ENCODE assay signal across 9 mouse cellular contexts in genomic region chr2:65021691-65022362, GRCm38 (mm10). TPM values are rescaled to one million over a fixed set of nuclear protein-coding genes. Genes with fewer than 3 reads are reported as not detected.
A peak's percentile ranks its signal among the peaks of the same experiment; 100 is the strongest.
DNase-seq lines count a peak whose midpoint lies in the region; ATAC-seq and TF ChIP-seq lines count a peak whose summit lies in the region.
"Had no signal": no experiment of that assay in that cellular context is flagged by ENCODE, and none has a peak within 500 bp of the region (broad histone marks: within the 10 kb centered on the region; RNA-seq: fewer than 3 reads in every experiment).

No protein-coding gene starts in this region.

- H3K27ac ChIP-seq in heart, embryonic 10.5 days = peak overlapping the region; percentile 94
- no peak overlapping the region for H3K27ac ChIP-seq in CH12.LX (ENCODE audit: insufficient read depth, low read depth)
- peak overlapping the region; percentile 34; the same call in 1 of the 2 replicates for H3K27ac ChIP-seq in embryonic fibroblast, embryonic 13.5 days (ENCODE audit: insufficient read depth, low read length)
- H3K27ac ChIP-seq in neural tube, embryonic 14.5 days (ENCODE audit: low read depth, low read length) = no peak overlapping the region

- no peak overlapping the region for H3K9ac ChIP-seq in CH12.LX (ENCODE audit: insufficient read depth, low read depth)
- peak overlapping the region; percentile 86 for H3K9ac ChIP-seq in neural tube, embryonic 14.5 days (replicated peaks; ENCODE audit: low read depth, low read length)

- no peak for DNase-seq in heart, embryonic 10.5 days (ENCODE audit: low spot score)
- no peak for DNase-seq in heart, adult 11 months
- no peak for DNase-seq in CH12.LX (ENCODE audit: extremely low read depth)
- DNase-seq in left cerebral cortex, postnatal 10 days (ENCODE audit: extremely low spot score in 1 of 2, low spot score in 2 of 2) = peak; percentile 6 to 21
- no peak for DNase-seq in spleen, adult 18-20 months

- intact Hi-C loops in left cerebral cortex, postnatal 10 days (cut with DNase I) = loop anchor here (2.0 kb wide), 1 partner anchor 99 kb away; no protein-coding TSS in a partner anchor

- H3K79me2 ChIP-seq in CH12.LX (replicated peaks; ENCODE audit: control insufficient read depth, extremely low read depth, insufficient read depth, poor library complexity, severe bottlenecking) = no peaks in the 10 kb centered on the region

- TF ChIP-seq EP300 in CH12.LX (IDR thresholded peaks at IDR 0.05; ENCODE audit: low read length) = no peak

- TF ChIP-seq POLR2A in CH12.LX (IDR thresholded peaks at IDR 0.05; ENCODE audit: low read depth, low read length) = no peak
- TF ChIP-seq POLR2A in embryonic fibroblast, embryonic 13.5 days (IDR thresholded peaks at IDR 0.05; ENCODE audit: low read depth, low read length) = no peak

- H3K9me3 ChIP-seq in heart, embryonic 10.5 days = no peaks in the 10 kb centered on the region
- H3K9me3 ChIP-seq in CH12.LX (replicated peaks; ENCODE audit: low read length) = no peaks in the 10 kb centered on the region
- no peaks in the 10 kb centered on the region for H3K9me3 ChIP-seq in neural tube, embryonic 14.5 days (ENCODE audit: control insufficient read depth, low read length)

- peak; percentile 35 for ATAC-seq in neural tube, embryonic 14.5 days (ENCODE audit: low read depth)
- ATAC-seq in inflammation-experienced regulatory T-cells, adult 6 months = no peak

- H3K4me1 ChIP-seq in heart, embryonic 10.5 days = peaks cover 18% of the 10 kb centered on the region
- peaks cover 0 to 5% of the 10 kb centered on the region in 2 experiments; a peak in 1 of 4 replicates for H3K4me1 ChIP-seq in CH12.LX (ENCODE audit: control insufficient read depth in 1 of 2, insufficient read depth in 2 of 2)
- H3K4me1 ChIP-seq in embryonic fibroblast, embryonic 13.5 days (ENCODE audit: control insufficient read depth, insufficient read depth, low read length) = no peaks in the 10 kb centered on the region; the same call in 1 of the 2 replicates
- H3K4me1 ChIP-seq in neural tube, embryonic 14.5 days (ENCODE audit: control insufficient read depth, insufficient read depth, low read length) = peaks cover 3% of the 10 kb centered on the region; the same call in 1 of the 2 replicates

- WGBS in heart, embryonic 10.5 days = 9% methylated on average over 15 of the region's 15 CpGs
- WGBS in neural tube, embryonic 14.5 days = 12% methylated on average over 15 of the region's 15 CpGs

- no peak for TF ChIP-seq CTCF in CH12.LX (conservative IDR thresholded peaks at IDR 0.05 in 1 of 2, IDR thresholded peaks at IDR 0.05 in 1 of 2; ENCODE audit: low read depth in 2 of 2, low read length in 2 of 2)
- no peak for TF ChIP-seq CTCF in embryonic fibroblast, embryonic 13.5 days (IDR thresholded peaks at IDR 0.05; ENCODE audit: borderline replicate concordance, insufficient read depth, low read length)

- TF ChIP-seq RAD21 in CH12.LX (IDR thresholded peaks at IDR 0.05; ENCODE audit: low read depth, low read length) = no peak

- dilution Hi-C loops in CH12.LX (cut with MboI; ENCODE audit: extremely low pct_ligation_motif_present, extremely low pct_unique_long_range_greater_than_20kb, low sequenced_read_pairs) = no loop called here

- peak overlapping the region; percentile 53 for H3K4me2 ChIP-seq in CH12.LX (ENCODE audit: insufficient read depth, low read depth, poor library complexity, severe bottlenecking)
- peak overlapping the region; percentile 98 for H3K4me2 ChIP-seq in neural tube, embryonic 14.5 days (ENCODE audit: low read depth, low read length)

- in situ Hi-C loops in CH12.LX (cut with MboI; ENCODE audit: low pct_ligation_motif_present, low pct_unique_long_range_greater_than_20kb, low sequenced_read_pairs) = loop anchor here (25.0 kb wide), 1 partner anchor 315 kb away; no protein-coding TSS in a partner anchor

- H3K27me3 ChIP-seq in heart, embryonic 10.5 days (ENCODE audit: insufficient read depth, poor library complexity, severe bottlenecking) = no peaks in the 10 kb centered on the region
- H3K27me3 ChIP-seq in CH12.LX (replicated peaks) = no peaks in the 10 kb centered on the region
- H3K27me3 ChIP-seq in neural tube, embryonic 14.5 days (ENCODE audit: control insufficient read depth, insufficient read depth, low read length) = no peaks in the 10 kb centered on the region

- H3K36me3 ChIP-seq in heart, embryonic 10.5 days = 0 out of 2 replicates have a peak, but pooled peaks cover 4% of the 10 kb centered on the region
- no peaks in the 10 kb centered on the region for H3K36me3 ChIP-seq in CH12.LX (replicated peaks in 1 of 2; ENCODE audit: control insufficient read depth in 1 of 2, insufficient read depth in 1 of 2, low read length in 1 of 2)
- H3K36me3 ChIP-seq in neural tube, embryonic 14.5 days (ENCODE audit: control insufficient read depth, insufficient read depth, low read length) = no peaks in the 10 kb centered on the region

- peak overlapping the region; percentile 86 for H3K4me3 ChIP-seq in heart, embryonic 10.5 days
- H3K4me3 ChIP-seq in CH12.LX (replicated peaks in 1 of 3; ENCODE audit: low read depth in 2 of 3, low read length in 2 of 3, poor library complexity in 1 of 3) = peak overlapping the region in 1 of 3 experiments; percentile 81
- H3K4me3 ChIP-seq in embryonic fibroblast, embryonic 13.5 days (ENCODE audit: insufficient read depth, low read length) = peak overlapping the region; percentile 65
- peak overlapping the region; percentile 75 for H3K4me3 ChIP-seq in neural tube, embryonic 14.5 days (ENCODE audit: low read depth, low read length)

TF ChIP-seq in CH12.LX, 34 proteins besides CTCF, POLR2A, EP300 and RAD21:
- TF ChIP-seq MEF2A (IDR thresholded peaks at IDR 0.05; ENCODE audit: borderline replicate concordance, low read depth, low read length) = no peak
- TF ChIP-seq E2F4 (IDR thresholded peaks at IDR 0.05; ENCODE audit: insufficient replicate concordance, low read depth, low read length) = no peak
- TF ChIP-seq ETS1 (conservative IDR thresholded peaks at IDR 0.05; ENCODE audit: low read depth, low read length) = no peak
- TF ChIP-seq CHD1 (IDR thresholded peaks at IDR 0.05; ENCODE audit: low read depth, low read length) = no peak
- no peak for TF ChIP-seq HCFC1 (IDR thresholded peaks at IDR 0.05; ENCODE audit: low read depth, low read length)
- no peak for TF ChIP-seq MYC (IDR thresholded peaks at IDR 0.05; ENCODE audit: low read depth, low read length)
- no peak for TF ChIP-seq JUN (IDR thresholded peaks at IDR 0.05; ENCODE audit: insufficient read depth, low read depth, low read length)
- no peak for TF ChIP-seq BHLHE40 (IDR thresholded peaks at IDR 0.05; ENCODE audit: low read depth, low read length)
- no peak for TF ChIP-seq RCOR1 (conservative IDR thresholded peaks at IDR 0.05; ENCODE audit: low read depth, low read length)
- TF ChIP-seq POLR2AphosphoS2 (IDR thresholded peaks at IDR 0.05; ENCODE audit: low read depth, low read length) = no peak
- TF ChIP-seq TCF12 (IDR thresholded peaks at IDR 0.05; ENCODE audit: low read depth, low read length) = no peak
- no peak for TF ChIP-seq JUND (conservative IDR thresholded peaks at IDR 0.05; ENCODE audit: low read depth, low read length)
- no peak for TF ChIP-seq NRF1 (IDR thresholded peaks at IDR 0.05; ENCODE audit: low read depth, low read length)
TF ChIP-seq in CH12.LX: peak in this region for 0.

RNA-seq across cellular contexts. Expression of gene Grb14, which starts 3.0 kb away (rescaled TPM):
- 49.8 and 63.3 TPM in 2 replicates for polyA plus RNA-seq in heart, embryonic 10.5 days (2016; fragmentation: Nextera tagmentation; extraction: Ambion mirVana)
- total RNA-seq in CH12.LX (2012; rRNA removed) = 0.38 and 0.85 TPM in 2 replicates
- 0.69 and 0.74 TPM in 2 replicates for total RNA-seq in CH12.LX (2014; rRNA removed)
- polyA plus RNA-seq in CH12.LX (2012; ENCODE audit: insufficient read length, low read depth) = 0.61 and 0.86 TPM in 2 replicates
- polyA plus RNA-seq in embryonic fibroblast, embryonic 13.5 days (2011; ENCODE audit: insufficient read length, low read depth, missing spikeins) = 49.7 and 123 TPM in 2 replicates
- total RNA-seq in left cerebral cortex, postnatal 10 days (2021) = 10 to 100 TPM; 44.4 to 45.0 TPM
- polyA plus RNA-seq in neural tube, embryonic 14.5 days (2014; fragmentation: Nextera tagmentation; extraction: Ambion mirVana) = 23.2 and 27.2 TPM in 2 replicates
- polyA plus RNA-seq in inflammation-experienced regulatory T-cells, adult 6 months (2017; shearing (Covaris generic)) = not detected
- total RNA-seq: MEL had no signal

Comparison
In these comparisons a context has a peak if more than half of its experiments do, and no peak if none do; other contexts are left out.
1. DNase-seq: peak in left cerebral cortex, postnatal 10 days (2 of 2); none in heart, embryonic 10.5 days (single experiment), heart, adult 11 months (single experiment), CH12.LX (single experiment) and spleen, adult 18-20 months (0 of 2).
2. H3K27ac ChIP-seq: peak in heart, embryonic 10.5 days (single experiment) and embryonic fibroblast, embryonic 13.5 days (single experiment); none in CH12.LX (single experiment) and neural tube, embryonic 14.5 days (single experiment).
3. RNA of gene Grb14, which starts 3.0 kb away (polyA plus RNA-seq): 49.8 to 63.3 TPM in heart, embryonic 10.5 days, 49.7 to 123 TPM in embryonic fibroblast, embryonic 13.5 days and 23.2 to 27.2 TPM in neural tube, embryonic 14.5 days; 0.61 to 0.86 TPM in CH12.LX and not detected in inflammation-experienced regulatory T-cells, adult 6 months; every median in the first group is over 10 times any median in the second.